Mouse (Mus musculus) ES-E14 (cell line): ENCODE data around the gene Tmem132c.

Experiments
- CHD2 ChIP-seq: IDR thresholded peaks from 2 replicates; pipeline ENCODE4 v1.6.1; 2014; ENCODE audit warnings: mild to moderate bottlenecking, low read depth, low read length, inconsistent platforms
- MAFK ChIP-seq: IDR thresholded peaks from 2 replicates; pipeline ENCODE4 v1.6.1; 2014; ENCODE audit warnings: mild to moderate bottlenecking, low read depth, low read length, inconsistent platforms; ENCODE audit not compliant: insufficient read depth
- ZC3H11A ChIP-seq: IDR thresholded peaks from 2 replicates; pipeline ENCODE4 v1.6.1; 2012; ENCODE audit warnings: low read depth, mild to moderate bottlenecking, inconsistent platforms, low read length, borderline replicate concordance
- ZNF384 ChIP-seq: IDR thresholded peaks from 2 replicates; pipeline ENCODE4 v1.6.1; 2012; ENCODE audit warnings: low read depth, low read length, inconsistent platforms

GRCm38 (mm10) chr5:127279462-127279861, 37.9 kb downstream of the Tmem132c start:
- TF ChIP-seq ZC3H11A (no peak), MAFK (no peak), CHD2 (no peak), ZNF384 (no peak)
